Mouse (Mus musculus): ENCODE measurements around the gene Vmn1r24. TPM values are rescaled to one million over a fixed set of nuclear protein-coding genes. Genes with fewer than 3 reads are reported as not detected.
"Not testable (repeated sequence)": the region's sequence is repeated elsewhere in the genome, so short reads cannot be mapped to it uniquely, and the experiment has no call there.

Gene Vmn1r24
- not detected in 2 replicates for polyA plus RNA-seq (2015; fragmentation: Nextera tagmentation; extraction: Ambion mirVana)

DNA sequence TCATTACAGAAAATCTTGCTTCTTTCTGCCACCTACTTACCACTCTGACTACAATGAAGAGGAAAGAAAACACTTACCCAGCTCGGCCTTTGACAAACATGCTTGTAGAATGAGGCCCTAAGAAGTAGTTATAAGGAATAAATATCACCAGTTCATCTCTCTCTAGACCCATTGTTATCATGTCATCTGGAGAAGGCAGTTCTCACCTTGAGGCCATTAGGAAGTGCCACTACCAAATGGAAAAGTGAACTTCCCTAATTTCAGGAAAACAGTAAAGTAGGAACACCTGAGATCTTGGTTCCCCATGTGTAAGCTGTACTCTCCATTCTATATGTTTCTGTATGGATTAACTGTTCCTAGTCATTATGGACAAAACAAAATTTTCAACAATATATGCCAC is at the start of gene Vmn1r24:
Gene Vmn1r24, minus strand, starts transcription at position 101 of the 400 bp plus-strand sequence.
- H3K4me2 ChIP-seq (replicated peaks), result not testable (repeated sequence)

GRCm38 (mm10) chr6:57980710-57981109 is 19.4 kb upstream of the Vmn1r24 start, which contains the start of gene Vmn1r25:
TSS of gene Vmn1r25 (minus strand) at chr6:57980810.
- Histone ChIP-seq H3K9me3 (no peaks in the 10 kb centered on the region), H3K36me3 (no peaks in the 10 kb centered on the region), H3K4me2 (replicated peaks) (no peak within 1 kb of the TSS), H3K9ac (no peak within 1 kb of the TSS), H3K27ac (no peak within 1 kb of the TSS), H3K27me3 (no peaks in the 10 kb centered on the region), H3K4me1 (no peaks in the 10 kb centered on the region), H3K4me3 (no peak within 1 kb of the TSS)
- 69% methylated on average over 3 of the region's 3 CpGs for WGBS
- ATAC-seq (ENCODE audit: low FRiP score, low read depth), result no peak

More for the DNA sequence above, at the start of gene Vmn1r24:
- not testable (repeated sequence) for H3K9me3 ChIP-seq; H3K4me1 ChIP-seq; H3K36me3 ChIP-seq; H3K27ac ChIP-seq; ATAC-seq (ENCODE audit: low FRiP score, low read depth); H3K9ac ChIP-seq; H3K4me3 ChIP-seq; H3K27me3 ChIP-seq
- 70% methylated on average over 1 of the region's 1 CpGs for WGBS

DNA sequence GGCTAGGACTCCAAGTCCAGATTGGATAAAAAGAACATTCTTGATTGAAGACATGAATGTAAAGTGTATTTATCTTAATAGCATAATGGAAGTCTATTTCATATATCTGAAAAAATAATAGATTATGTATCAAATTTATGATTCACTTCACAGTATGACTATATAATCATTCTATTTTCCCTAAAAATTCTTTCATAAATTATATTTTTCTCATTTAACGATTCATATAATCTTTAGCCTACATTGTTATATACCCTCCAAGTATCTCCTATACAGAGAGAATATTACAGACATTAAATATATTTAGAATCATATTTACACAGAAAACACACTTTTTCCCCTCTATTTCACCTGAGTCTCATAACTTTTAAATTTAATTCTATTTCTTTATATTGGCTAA is 34.6 kb downstream of the Vmn1r24 start, which contains the start of gene Vmn1r23:
Gene Vmn1r23, minus strand, starts transcription at position 101 of the 400 bp plus-strand sequence.
- Histone ChIP-seq H3K36me3 (no peaks in the 10 kb centered on the region), H3K4me2 (replicated peaks) (no peak within 1 kb of the TSS), H3K4me3 (no peak within 1 kb of the TSS), H3K9me3 (no peaks in the 10 kb centered on the region), H3K9ac (no peak within 1 kb of the TSS), H3K4me1 (no peaks in the 10 kb centered on the region), H3K27ac (no peak within 1 kb of the TSS), H3K27me3 (no peaks in the 10 kb centered on the region)
- ATAC-seq (ENCODE audit: low FRiP score, low read depth), result no peak
- WGBS, result 84% methylated on average over 1 of the region's 1 CpGs

DNA sequence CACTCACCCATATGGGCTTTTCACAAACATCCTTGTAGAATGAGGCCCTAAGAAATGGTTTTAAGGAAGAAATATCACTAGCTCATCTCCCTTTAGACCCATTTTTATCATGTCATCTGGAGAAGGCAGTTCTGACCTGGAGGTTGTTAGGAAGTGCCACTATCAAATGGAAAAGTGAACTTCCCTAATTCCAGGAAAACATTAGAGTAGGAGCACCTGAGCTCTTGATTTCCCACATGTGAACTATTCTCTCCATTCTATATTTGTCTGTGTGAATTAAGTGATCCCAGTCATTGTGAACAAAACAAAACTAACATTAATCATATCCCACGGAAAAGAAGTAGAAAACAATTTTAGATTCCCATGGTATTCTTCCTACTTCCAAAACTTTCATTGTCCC is 53.4 kb downstream of the Vmn1r24 start, which contains the start of gene Vmn1r22:
Gene Vmn1r22, minus strand, starts transcription at position 101 of the 400 bp plus-strand sequence.
- no peaks in the 10 kb centered on the region for H3K36me3 ChIP-seq
- H3K4me3 ChIP-seq, result no peak within 1 kb of the TSS
- no peak within 1 kb of the TSS for H3K4me2 ChIP-seq (replicated peaks)
- H3K9ac ChIP-seq, result no peak within 1 kb of the TSS
- WGBS, result 84% methylated on average over 1 of the region's 1 CpGs
- no peak within 1 kb of the TSS for H3K27ac ChIP-seq
- no peaks in the 10 kb centered on the region for H3K9me3 ChIP-seq
- no peak for ATAC-seq (ENCODE audit: low FRiP score, low read depth)
- no peaks in the 10 kb centered on the region for H3K4me1 ChIP-seq
- no peaks in the 10 kb centered on the region for H3K27me3 ChIP-seq

Other genes with a start within 250 kb of the Vmn1r24 start
- 59.7 and 61.3 TPM in 2 replicates for gene Vopp1, start 136.3 kb downstream of the Vmn1r24 start, polyA plus RNA-seq (2015; fragmentation: Nextera tagmentation; extraction: Ambion mirVana)
- not detected in 2 replicates for gene Vmn1r21, start 111.2 kb downstream of the Vmn1r24 start, polyA plus RNA-seq (2015; fragmentation: Nextera tagmentation; extraction: Ambion mirVana)
- not detected in 2 replicates for gene Vmn1r22, start 53.5 kb downstream of the Vmn1r24 start, polyA plus RNA-seq (2015; fragmentation: Nextera tagmentation; extraction: Ambion mirVana)
- not detected in 2 replicates for gene Vmn1r23, start 34.7 kb downstream of the Vmn1r24 start, polyA plus RNA-seq (2015; fragmentation: Nextera tagmentation; extraction: Ambion mirVana)
- not detected in 2 replicates for gene Vmn1r25, start 19.3 kb upstream of the Vmn1r24 start, polyA plus RNA-seq (2015; fragmentation: Nextera tagmentation; extraction: Ambion mirVana)
- gene Vmn1r26, start 53.7 kb upstream of the Vmn1r24 start, polyA plus RNA-seq (2015; fragmentation: Nextera tagmentation; extraction: Ambion mirVana), result not detected in 2 replicates

Data from limb, embryonic 13.5 days (tissue).